Mouse (Mus musculus): ENCODE measurements around the gene Gdf2. TPM values are rescaled to one million over a fixed set of nuclear protein-coding genes. Genes with fewer than 3 reads are reported as not detected.

Gdf2 gene
- polyA plus RNA-seq, 1 experiment from 2014 or later = not detected

Other genes starting within 250 kb of the Gdf2 start
- 4.9 and 5.5 TPM in 2 replicates for gene Gdf10, start 17.5 kb upstream of the Gdf2 start, polyA plus RNA-seq (2014; fragmentation: Nextera tagmentation; extraction: Ambion mirVana)
- not detected in 2 replicates for gene Rbp3, start 13.0 kb downstream of the Gdf2 start, polyA plus RNA-seq (2014; fragmentation: Nextera tagmentation; extraction: Ambion mirVana)
- gene Zfp488, start 37.7 kb downstream of the Gdf2 start, polyA plus RNA-seq (2014; fragmentation: Nextera tagmentation; extraction: Ambion mirVana) = 1.3 and 1.8 TPM in 2 replicates
- gene Gm30083, start 74.1 kb downstream of the Gdf2 start, polyA plus RNA-seq (2014; fragmentation: Nextera tagmentation; extraction: Ambion mirVana) = not detected in 2 replicates
- not detected in 2 replicates for gene Gm5460, start 75.7 kb downstream of the Gdf2 start, polyA plus RNA-seq (2014; fragmentation: Nextera tagmentation; extraction: Ambion mirVana)
- gene Antxrl, start 111.7 kb downstream of the Gdf2 start, polyA plus RNA-seq (2014; fragmentation: Nextera tagmentation; extraction: Ambion mirVana) = not detected in 2 replicates
- gene Anxa8, start 144.9 kb downstream of the Gdf2 start, polyA plus RNA-seq (2014; fragmentation: Nextera tagmentation; extraction: Ambion mirVana) = not detected in 2 replicates
- gene A630023A22Rik, start 161.7 kb downstream of the Gdf2 start, polyA plus RNA-seq (2014; fragmentation: Nextera tagmentation; extraction: Ambion mirVana) = not detected in 2 replicates
- 0.13 and 0.18 TPM in 2 replicates for gene Npy4r, start 211.4 kb downstream of the Gdf2 start, polyA plus RNA-seq (2014; fragmentation: Nextera tagmentation; extraction: Ambion mirVana)